Mouse (Mus musculus) gastrocnemius, adult 2 months (tissue): ENCODE results near the gene Trem1. TPM values are rescaled to one million over a fixed set of nuclear protein-coding genes. Genes with fewer than 3 reads are reported as not detected.

Experiments used
- DNase-seq: peaks from one replicate; pipeline ENCODE4 v3.0.0; 2022
- H3K27ac ChIP-seq: fragments of 200-600 bp; 2 replicates; pipeline ENCODE4 v1.8.1; 2022; ENCODE audit warnings: mild to moderate bottlenecking
- H3K4me3 ChIP-seq: fragments of 200-600 bp; 2 replicates; pipeline ENCODE4 v1.8.1; 2022; ENCODE audit warnings: mild to moderate bottlenecking, moderate library complexity
- CTCF ChIP-seq: fragments of 200-600 bp; IDR thresholded peaks from 2 replicates; pipeline ENCODE4 v1.8.1; 2022; ENCODE audit warnings: antibody characterized with exemption, mild to moderate bottlenecking, moderate library complexity
- intact Hi-C: fragments of 180-260 bp; cut with DNase I; formaldehyde crosslinking; loops from one replicate; pipeline ENCODE4 v1.15.1; 2025
- long read RNA-seq, 2 experiments: library from polyadenylated mRNA; stranded (forward); transcript quantifications; one replicate each; pipeline ENCODE4 v2.0.0; 2021
- total RNA-seq, 2 experiments: library from RNA; stranded (reverse); gene quantifications; 2 replicates each; pipeline ENCODE4 v1.2.3; 2021

Trem1 gene
- total RNA-seq: not detected
- long read RNA-seq, experiment 1: 0 reads
- long read RNA-seq, experiment 2: 0 reads

GRCm38 (mm10) chr17:48232518-48232917, at the start of gene Trem1:
Trem1 (plus strand) TSS chr17:48232768.
- Histone ChIP-seq H3K4me3 (no peak within 1 kb of the TSS), H3K27ac (no peak within 1 kb of the TSS)
- intact Hi-C loops: no loop called here
- DNase-seq: no peak
- no peak for TF ChIP-seq CTCF

GRCm38 (mm10) chr17:48185252-48185651, 47.3 kb upstream of the Trem1 start:
- TF ChIP-seq CTCF: no peak
- DNase-seq: no peak
- Histone ChIP-seq H3K4me3 (no peak overlapping the region), H3K27ac (no peak overlapping the region)
- intact Hi-C loops: no loop called here

GRCm38 (mm10) chr17:48192366-48192765, 40.2 kb upstream of the Trem1 start:
- no peak for TF ChIP-seq CTCF
- no peak overlapping the region for H3K4me3 ChIP-seq
- intact Hi-C loops: no loop called here
- no peak overlapping the region for H3K27ac ChIP-seq
- no peak for DNase-seq

GRCm38 (mm10) chr17:48203086-48203485, 29.5 kb upstream of the Trem1 start:
- no peak for TF ChIP-seq CTCF
- intact Hi-C loops: no loop called here
- H3K27ac ChIP-seq: no peak overlapping the region

GRCm38 (mm10) chr17:48212596-48212995, 20.0 kb upstream of the Trem1 start:
- Histone ChIP-seq H3K27ac (no peak overlapping the region), H3K4me3 (no peak overlapping the region)
- intact Hi-C loops: no loop called here
- no peak for TF ChIP-seq CTCF
- no peak for DNase-seq

More at GRCm38 (mm10) chr17:48203086-48203485, 29.5 kb upstream of the Trem1 start:
- no peak overlapping the region for H3K4me3 ChIP-seq
- DNase-seq: no peak

- H3K27ac ChIP-seq: no peak overlapping the region
- no peak overlapping the region for H3K4me3 ChIP-seq
- intact Hi-C loops: no loop called here
- DNase-seq: no peak
- no peak for TF ChIP-seq CTCF
These were observed 19.1 kb upstream of the Trem1 start for GRCm38 (mm10) chr17:48213511-48213910.

GRCm38 (mm10) chr17:48215429-48215828, 17.1 kb upstream of the Trem1 start:
- intact Hi-C loops: no loop called here
- DNase-seq: no peak
- TF ChIP-seq CTCF: no peak
- Histone ChIP-seq H3K4me3 (no peak overlapping the region), H3K27ac (no peak overlapping the region)

- Histone ChIP-seq H3K4me3 (no peak overlapping the region), H3K27ac (no peak overlapping the region)
- intact Hi-C loops: no loop called here
- TF ChIP-seq CTCF: no peak
- DNase-seq: no peak
These were observed 1.9 kb upstream of the Trem1 start for GRCm38 (mm10) chr17:48230680-48231079.

- Histone ChIP-seq H3K27ac (no peak overlapping the region), H3K4me3 (no peak overlapping the region)
- intact Hi-C loops: no loop called here
- DNase-seq: no peak
- TF ChIP-seq CTCF: no peak
These were observed 1.2 kb downstream of the Trem1 start for GRCm38 (mm10) chr17:48233789-48234188.

GRCm38 (mm10) chr17:48234550-48234949, 2.0 kb downstream of the Trem1 start:
- Histone ChIP-seq H3K4me3 (no peak overlapping the region), H3K27ac (no peak overlapping the region)
- no peak for TF ChIP-seq CTCF
- no peak for DNase-seq
- intact Hi-C loops: no loop called here

- intact Hi-C loops: no loop called here
- no peak for TF ChIP-seq CTCF
- no peak for DNase-seq
These were observed 3.3 kb downstream of the Trem1 start for GRCm38 (mm10) chr17:48235773-48236370.

GRCm38 (mm10) chr17:48237621-48238020, 5.1 kb downstream of the Trem1 start:
- no peak for DNase-seq
- Histone ChIP-seq H3K27ac (no peak overlapping the region), H3K4me3 (no peak overlapping the region)
- intact Hi-C loops: no loop called here
- no peak for TF ChIP-seq CTCF

More at GRCm38 (mm10) chr17:48235773-48236370, 3.3 kb downstream of the Trem1 start:
- Histone ChIP-seq H3K4me3 (no peak overlapping the region), H3K27ac (no peak overlapping the region)

GRCm38 (mm10) chr17:48247221-48247928, 14.8 kb downstream of the Trem1 start, which contains the start of gene Trem3:
Trem3 (plus strand) TSS chr17:48247777.
- intact Hi-C loops: no loop called here
- no peak for DNase-seq
- TF ChIP-seq CTCF: no peak

More at GRCm38 (mm10) chr17:48247221-48247928, 14.8 kb downstream of the Trem1 start, which contains the start of gene Trem3:
- H3K4me3 ChIP-seq: no peak within 1 kb of the TSS
- H3K27ac ChIP-seq: no peak within 1 kb of the TSS
